Mouse (Mus musculus) yolk sac, embryonic 10.5 days (tissue): ENCODE measurements around the gene Gopc.
"Not testable (repeated sequence)": the region's sequence is repeated elsewhere in the genome, so short reads cannot be mapped to it uniquely, and the experiment has no call there.

Experiments
- DNase-seq: peaks from one replicate; pipeline ENCODE4 v3.0.0-alpha.2; 2017; ENCODE audit warnings: low spot score

Gene Gopc

DNA sequence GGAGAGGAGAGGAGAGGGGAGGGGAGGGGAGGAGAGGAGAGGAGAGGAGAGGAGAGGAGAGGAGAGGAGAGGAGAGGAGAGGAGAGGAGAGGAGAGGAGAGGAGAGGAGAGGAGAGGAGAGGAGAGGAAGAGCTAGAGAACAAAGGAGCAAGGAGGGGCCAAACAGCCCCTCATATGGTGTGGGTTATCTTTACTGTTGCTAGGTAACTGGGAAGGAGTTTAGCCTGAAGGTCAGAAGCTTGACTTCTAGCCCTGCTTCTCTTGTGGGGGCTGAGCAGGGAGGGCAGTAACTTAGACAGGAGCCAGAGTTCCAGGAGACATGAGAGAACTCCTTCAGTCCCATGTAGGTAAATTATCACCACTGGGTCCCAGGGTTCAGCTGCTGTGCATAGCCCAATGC lies 83.4 kb downstream of the Gopc start:
- not testable (repeated sequence) for DNase-seq

DNA sequence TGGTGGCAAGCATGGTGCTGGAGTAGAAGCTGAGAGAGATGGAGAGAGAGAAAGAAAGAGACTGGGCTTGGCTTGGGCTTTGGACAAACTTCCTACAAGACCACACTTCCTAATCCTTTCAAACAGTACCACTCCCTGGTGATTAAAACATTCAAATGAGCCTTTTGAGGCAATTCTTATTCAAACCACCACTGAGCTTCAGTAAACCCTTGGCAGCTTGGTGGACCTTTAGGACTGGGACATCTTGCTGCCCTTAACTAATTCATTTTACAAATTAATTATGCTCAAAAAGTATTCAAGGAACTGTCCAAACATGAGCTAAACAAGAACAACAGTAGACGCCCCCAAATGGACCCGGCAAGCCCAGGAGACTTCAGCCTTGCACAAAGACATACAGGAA lies 86.0 kb downstream of the Gopc start:
- no peak for DNase-seq

GRCm38 (mm10) chr10:52293921-52294577 lies 87.9 kb downstream of the Gopc start:
- no peak for DNase-seq

- DNase-seq, result not testable (repeated sequence)
Measured at GRCm38 (mm10) chr10:52292391-52292790, 89.5 kb downstream of the Gopc start.

- DNase-seq, result no peak
Measured at GRCm38 (mm10) chr10:52289261-52289660, 92.7 kb downstream of the Gopc start.

- no peak for DNase-seq
Measured at GRCm38 (mm10) chr10:52287852-52288533, 93.9 kb downstream of the Gopc start.
